In genomic region chr2:65745400-65745799, GRCm38 (mm10) we compare ENCODE assay signal across 20 mouse cellular contexts.
DNase-seq lines count a peak whose midpoint lies in the region; ATAC-seq and TF ChIP-seq lines count a peak whose summit lies in the region.
"Had no signal": no experiment of that assay in that cellular context is flagged by ENCODE, and none has a peak within 500 bp of the region (broad histone marks: within the 10 kb centered on the region; RNA-seq: fewer than 3 reads in every experiment).

No protein-coding gene starts in this region.

- 67% methylated on average over 5 of the region's 5 CpGs for WGBS in kidney, adult 2 months
- WGBS in stomach, postnatal 0 days: 66% methylated on average over 5 of the region's 5 CpGs

- H3K36me3 ChIP-seq in kidney, adult 2 months (ENCODE audit: control insufficient read depth, insufficient read depth, low read length): no peaks in the 10 kb centered on the region
- H3K36me3 ChIP-seq in myocyte (ENCODE audit: control insufficient read depth, insufficient read depth): no peaks in the 10 kb centered on the region
- H3K36me3 ChIP-seq in stomach, postnatal 0 days (ENCODE audit: control insufficient read depth, insufficient read depth, low read length): no peaks in the 10 kb centered on the region
- H3K36me3 ChIP-seq: embryonic facial prominence, embryonic 12.5 days; heart, embryonic 12.5 days; hindbrain, embryonic 10.5 days had no signal

- no peaks in the 10 kb centered on the region for H3K4me1 ChIP-seq in kidney, adult 2 months (ENCODE audit: control insufficient read depth, insufficient read depth, low read length)
- no peaks in the 10 kb centered on the region for H3K4me1 ChIP-seq in stomach, postnatal 0 days (replicated peaks; ENCODE audit: control insufficient read depth, insufficient read depth)
- H3K4me1 ChIP-seq: embryonic facial prominence, embryonic 12.5 days; heart, embryonic 12.5 days; hindbrain, embryonic 10.5 days; hindbrain, embryonic 15.5 days had no signal

- ATAC-seq in stomach, postnatal 0 days (ENCODE audit: low FRiP score, low TSS enrichment): no peak
- ATAC-seq: forebrain, embryonic 16.5 days; inflammation-experienced regulatory T-cells, adult 6 months had no signal

- no peaks in the 10 kb centered on the region for H3K79me2 ChIP-seq in myocyte (ENCODE audit: control insufficient read depth, insufficient read depth)

- peak; percentile 1 for DNase-seq in kidney, adult 2 months
- no peak for DNase-seq in kidney, postnatal 25 days
- DNase-seq in 3T3-L1 (ENCODE audit: low read depth, low spot score) (peak; percentile 80), MN1 (ENCODE audit: low spot score) (peak; percentile 23)
- no peak for DNase-seq in left cerebral cortex, adult 9 months (ENCODE audit: low spot score in 2 of 2)
- DNase-seq in stomach, postnatal 0 days (ENCODE audit: low spot score): no peak
- DNase-seq: adrenal gland, postnatal 36 days; cerebellum, adult 11-12 months; cerebellum, adult 9-10 months; cerebellum, postnatal 25 days; gastrocnemius, postnatal 14 days; kidney, adult 11 months had no signal

- H3K4me2 ChIP-seq in myocyte (ENCODE audit: low read depth): peak overlapping the region; percentile 20
- no peak overlapping the region for H3K4me2 ChIP-seq in stomach, postnatal 0 days (replicated peaks; ENCODE audit: low read depth)
- H3K4me2 ChIP-seq: embryonic facial prominence, embryonic 12.5 days; heart, embryonic 12.5 days; hindbrain, embryonic 15.5 days had no signal

- TF ChIP-seq EP300 in stomach, postnatal 0 days (optimal IDR thresholded peaks at IDR 0.05): no peak

- H3K27me3 ChIP-seq in kidney, adult 2 months (replicated peaks; ENCODE audit: control insufficient read depth, insufficient read depth, low read length): no peaks in the 10 kb centered on the region
- H3K27me3 ChIP-seq in myocyte (ENCODE audit: control insufficient read depth, insufficient read depth, insufficient read length): no peaks in the 10 kb centered on the region
- H3K27me3 ChIP-seq in stomach, postnatal 0 days (ENCODE audit: control insufficient read depth, insufficient read depth, low read length): no peaks in the 10 kb centered on the region
- H3K27me3 ChIP-seq: CH12.LX; embryonic facial prominence, embryonic 12.5 days; heart, embryonic 12.5 days; hindbrain, embryonic 15.5 days had no signal

- H3ac ChIP-seq in myocyte (ENCODE audit: control insufficient read depth, insufficient read length): no peak overlapping the region

- no peak overlapping the region for H3K9ac ChIP-seq in stomach, postnatal 0 days (ENCODE audit: low read length)
- H3K9ac ChIP-seq: embryonic facial prominence, embryonic 12.5 days; heart, embryonic 12.5 days; hindbrain, embryonic 15.5 days had no signal

- H3K9me3 ChIP-seq in stomach, postnatal 0 days (ENCODE audit: control insufficient read depth, low read length): no peaks in the 10 kb centered on the region
- H3K9me3 ChIP-seq: embryonic facial prominence, embryonic 12.5 days; heart, embryonic 12.5 days; hindbrain, embryonic 10.5 days; hindbrain, embryonic 15.5 days had no signal

- H3K27ac ChIP-seq in kidney, adult 2 months (ENCODE audit: insufficient read depth, low read depth, low read length): no peak overlapping the region
- no peak overlapping the region for H3K27ac ChIP-seq in stomach, postnatal 0 days (replicated peaks)
- H3K27ac ChIP-seq: embryonic facial prominence, embryonic 12.5 days; hindbrain, embryonic 10.5 days; hindbrain, embryonic 15.5 days had no signal

- TF ChIP-seq CTCF in kidney, adult 2 months (conservative IDR thresholded peaks at IDR 0.05; ENCODE audit: insufficient read depth, insufficient read length, low read depth, low read length): no peak
- TF ChIP-seq CTCF in stomach, postnatal 0 days (IDR thresholded peaks at IDR 0.05; ENCODE audit: low read depth): no peak

- no peak for TF ChIP-seq POLR2A in kidney, adult 2 months (IDR thresholded peaks at IDR 0.05; ENCODE audit: low read depth, low read length)
- no peak for TF ChIP-seq POLR2A in myocyte (IDR thresholded peaks at IDR 0.05; ENCODE audit: insufficient read length, low read depth)

- no peak overlapping the region for H3K4me3 ChIP-seq in kidney, adult 2 months (ENCODE audit: insufficient read depth, low read depth, low read length)
- H3K4me3 ChIP-seq in myocyte: no peak overlapping the region
- H3K4me3 ChIP-seq in stomach, postnatal 0 days (ENCODE audit: low read depth, low read length): no peak overlapping the region
- H3K4me3 ChIP-seq: embryonic facial prominence, embryonic 12.5 days; heart, embryonic 12.5 days; hindbrain, embryonic 10.5 days; hindbrain, embryonic 15.5 days had no signal

TF ChIP-seq in myocyte, 11 proteins besides CTCF, POLR2A, EP300 and RAD21:
- TF ChIP-seq MYOD1 (IDR thresholded peaks at IDR 0.05; ENCODE audit: control insufficient read depth in 1 of 3, insufficient read length in 2 of 3, low read depth in 2 of 3) (no peak), CEBPB (IDR thresholded peaks at IDR 0.05; ENCODE audit: insufficient read depth, poor library complexity, severe bottlenecking) (0 out of 2 replicates have a peak, but pooled peaks have one; percentile 49)

Comparison
In these comparisons a context has a peak if more than half of its experiments do, and no peak if none do; other contexts are left out.
1. DNase-seq: peak in kidney, adult 2 months (single experiment), 3T3-L1 (single experiment) and MN1 (single experiment); none in kidney, postnatal 25 days (0 of 2), left cerebral cortex, adult 9 months (0 of 2) and stomach, postnatal 0 days (single experiment).